Mouse (Mus musculus) thymus, postnatal 4 days (tissue): ENCODE measurements around the gene Trim31.

Experiments used
- DNase-seq: peaks from one replicate; pipeline ENCODE4 v3.0.0; 2021

The Trim31 gene

GRCm38 (mm10) chr17:36897065-36897464, 853 bp upstream of the Trim31 start:
- no peak for DNase-seq

GRCm38 (mm10) chr17:36899376-36899775, 1.5 kb downstream of the Trim31 start:
- DNase-seq = no peak

- DNase-seq = no peak
Observed at GRCm38 (mm10) chr17:36900001-36900400, 2.1 kb downstream of the Trim31 start.

DNA sequence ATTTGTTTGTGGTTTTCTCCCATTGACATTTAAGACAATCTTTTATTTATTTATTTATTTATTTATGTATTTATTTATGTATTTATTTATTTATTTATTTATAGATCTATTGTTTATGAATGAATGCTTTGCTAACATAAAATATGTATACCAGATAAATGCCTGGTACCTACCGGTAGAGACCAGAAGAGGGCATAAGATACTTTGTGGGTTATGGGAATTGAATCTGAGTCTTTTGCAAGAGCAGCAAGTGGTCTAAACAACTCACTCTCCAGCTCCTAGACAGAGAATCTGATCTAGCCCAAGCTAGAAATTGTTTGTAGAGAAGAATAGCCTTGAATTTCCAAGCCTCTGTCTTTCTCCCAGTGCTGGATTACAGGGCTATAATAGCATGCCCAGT, 2.8 kb downstream of the Trim31 start:
- DNase-seq = no peak

DNA sequence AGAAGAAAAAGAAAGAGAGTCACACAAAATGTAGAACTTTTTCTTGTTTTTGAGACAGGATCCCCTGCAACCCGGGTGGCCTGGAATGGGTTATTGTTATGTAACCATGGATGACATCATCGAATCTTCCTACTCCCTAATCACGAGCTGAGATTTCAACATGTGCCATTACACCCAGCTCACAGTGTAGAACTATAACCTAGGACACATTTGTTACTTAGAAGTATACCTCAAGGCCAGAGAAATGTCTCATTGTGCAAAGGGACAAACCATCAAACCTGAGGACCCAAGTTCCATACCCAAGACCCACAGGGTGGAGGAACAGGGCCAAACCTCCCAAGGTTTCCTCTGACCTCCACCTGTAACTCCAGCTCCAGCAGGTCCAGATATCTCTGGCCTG, 5.7 kb downstream of the Trim31 start:
- DNase-seq = no peak

DNA sequence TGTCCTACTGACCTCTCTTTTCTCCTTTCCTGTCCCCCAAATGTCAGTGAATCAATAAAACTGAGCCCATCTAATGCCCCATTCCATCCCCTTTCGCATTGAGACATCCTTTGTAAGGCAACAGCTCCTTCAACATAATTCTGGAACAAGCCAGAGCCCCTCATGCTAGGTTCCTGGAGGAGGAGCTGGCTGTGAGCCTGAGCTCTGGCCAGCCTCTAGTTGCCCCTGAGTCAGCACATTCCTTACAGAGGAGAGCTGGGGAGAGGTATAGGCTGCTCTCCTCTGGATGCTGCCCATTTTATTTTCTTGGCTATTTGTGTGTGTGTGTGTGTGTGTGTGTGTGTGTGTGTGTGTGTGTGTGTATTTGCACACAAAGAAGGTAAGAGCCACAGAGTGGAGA, 10.3 kb downstream of the Trim31 start:
- no peak for DNase-seq

DNA sequence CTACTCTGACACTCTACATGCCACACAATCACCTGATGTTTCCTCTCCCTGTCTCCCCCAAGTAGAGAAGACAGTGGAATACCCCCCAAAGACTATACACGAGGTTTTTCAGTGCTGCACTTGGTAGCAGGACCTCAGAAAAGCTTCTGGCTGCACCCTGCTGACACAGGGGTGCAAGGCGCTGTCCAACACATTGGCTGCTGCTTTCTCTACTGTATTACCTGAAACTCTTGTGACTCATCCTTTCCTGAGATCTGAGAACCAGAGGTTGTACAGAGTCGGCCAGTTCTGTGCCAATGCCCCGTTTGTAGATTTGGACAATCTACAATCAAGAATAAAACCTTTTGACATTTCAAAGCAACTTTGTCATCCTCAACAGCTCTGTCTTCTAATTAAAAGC, 11.9 kb downstream of the Trim31 start:
- no peak for DNase-seq

GRCm38 (mm10) chr17:36912031-36912430, 14.1 kb downstream of the Trim31 start:
- DNase-seq = no peak

DNA sequence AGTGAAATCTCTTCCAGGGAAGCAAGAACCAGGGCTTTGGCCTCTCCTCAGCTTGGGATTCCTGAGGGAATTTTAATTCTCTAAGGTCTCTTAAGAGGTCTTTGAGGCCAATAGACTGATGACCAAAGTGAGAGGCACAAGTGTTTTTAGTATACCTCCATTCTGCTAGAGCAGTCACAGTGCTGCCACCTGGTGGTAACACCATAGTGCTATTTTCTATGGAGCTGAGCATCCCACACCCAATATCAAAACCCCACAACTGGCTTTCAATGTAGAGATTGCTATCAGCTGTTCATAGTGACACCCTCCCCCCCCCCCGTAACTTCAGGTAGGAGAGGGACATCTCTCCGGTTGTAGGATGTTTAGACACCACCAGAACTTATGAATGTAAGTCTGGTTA, 16.2 kb downstream of the Trim31 start:
- peak; percentile 91 for DNase-seq

- peak; percentile 90 for DNase-seq
Observed at GRCm38 (mm10) chr17:36915076-36915475, 17.2 kb downstream of the Trim31 start.

DNA sequence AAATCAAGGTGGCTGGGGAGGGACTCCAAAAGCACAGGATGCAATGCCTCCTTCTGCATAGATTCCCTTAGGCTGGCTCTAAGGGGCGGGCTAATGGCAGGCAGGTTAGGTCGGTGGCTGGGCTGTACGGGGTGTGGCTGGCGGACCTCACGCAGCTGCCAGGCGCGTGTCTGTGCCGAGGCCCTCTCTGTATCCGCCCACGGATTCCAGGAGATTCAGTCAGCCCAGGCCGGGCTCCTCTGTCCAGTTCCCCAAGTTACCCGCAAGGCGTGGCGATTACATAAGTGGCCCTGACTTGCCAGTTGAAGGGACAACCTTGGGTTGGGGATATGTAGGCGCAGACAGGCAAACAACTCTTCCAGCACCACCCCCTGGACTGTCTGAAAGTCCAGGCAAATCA, 22.3 kb downstream of the Trim31 start:
- DNase-seq = no peak

DNA sequence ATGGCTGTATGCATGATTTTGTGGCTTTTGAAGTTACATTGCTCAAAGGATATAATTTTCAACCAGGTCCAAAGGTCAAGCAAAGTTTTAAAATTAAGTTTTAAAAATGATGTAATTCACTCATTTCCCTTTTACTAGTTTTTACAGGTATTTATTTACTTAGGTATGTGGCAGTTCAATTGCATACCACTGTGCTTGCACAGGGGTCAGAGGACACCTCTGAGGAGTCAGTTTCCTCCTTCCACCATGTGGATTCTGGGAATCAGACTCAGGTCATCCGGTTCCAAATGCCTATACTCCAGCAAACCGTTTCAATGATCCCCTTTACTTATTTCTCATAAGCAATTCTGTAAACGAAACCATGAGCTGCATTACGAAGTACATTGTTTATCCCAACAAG, 24.8 kb downstream of the Trim31 start:
- no peak for DNase-seq

GRCm38 (mm10) chr17:36923491-36923890, 25.6 kb downstream of the Trim31 start:
- no peak for DNase-seq

- DNase-seq = no peak
Observed at GRCm38 (mm10) chr17:36927496-36928120, 29.7 kb downstream of the Trim31 start.

- no peak for DNase-seq
Observed at GRCm38 (mm10) chr17:36929236-36929932, 31.5 kb downstream of the Trim31 start.

DNA sequence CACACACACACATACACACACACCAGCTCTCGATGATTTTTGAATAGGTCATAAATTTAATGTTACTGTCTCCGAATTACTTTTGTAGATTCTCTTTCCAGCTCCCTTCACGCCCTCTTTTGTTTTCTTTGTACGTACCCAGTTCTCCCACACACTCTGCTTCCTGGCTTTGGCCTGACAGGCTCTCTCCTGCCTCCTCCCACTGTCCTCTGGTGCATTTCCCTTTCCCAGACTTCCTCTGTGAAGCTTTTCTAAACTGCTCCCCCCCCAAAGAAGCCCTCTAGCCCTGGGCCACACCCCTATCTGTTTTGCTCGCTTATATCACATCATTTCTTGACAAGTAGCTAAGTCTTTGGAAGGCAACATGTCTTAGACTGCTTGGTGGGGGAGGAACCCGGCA, 32.3 kb downstream of the Trim31 start:
- DNase-seq = no peak

- DNase-seq = no peak
Observed at GRCm38 (mm10) chr17:36931130-36931529, 33.2 kb downstream of the Trim31 start.

GRCm38 (mm10) chr17:36931806-36932205, 33.9 kb downstream of the Trim31 start:
- DNase-seq = no peak

DNA sequence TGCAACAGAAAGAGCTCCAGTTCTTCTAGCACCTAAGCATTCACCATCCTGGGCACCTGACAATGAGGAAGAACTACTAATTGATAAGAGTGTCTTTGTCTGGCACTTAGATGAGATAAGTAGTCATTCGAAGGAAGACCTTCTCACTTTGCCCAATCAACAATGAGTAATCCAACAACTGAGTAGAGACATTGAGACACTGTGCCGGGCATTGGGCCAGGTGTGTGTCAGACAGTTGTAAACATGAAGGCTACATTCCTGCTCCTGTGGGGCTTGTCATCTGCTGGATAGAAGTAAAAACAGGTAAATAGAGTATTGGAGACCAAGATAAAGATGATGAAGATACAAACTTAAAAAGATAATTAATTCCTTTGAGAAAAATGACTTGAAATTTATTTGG, 40.1 kb downstream of the Trim31 start:
- no peak for DNase-seq

DNA sequence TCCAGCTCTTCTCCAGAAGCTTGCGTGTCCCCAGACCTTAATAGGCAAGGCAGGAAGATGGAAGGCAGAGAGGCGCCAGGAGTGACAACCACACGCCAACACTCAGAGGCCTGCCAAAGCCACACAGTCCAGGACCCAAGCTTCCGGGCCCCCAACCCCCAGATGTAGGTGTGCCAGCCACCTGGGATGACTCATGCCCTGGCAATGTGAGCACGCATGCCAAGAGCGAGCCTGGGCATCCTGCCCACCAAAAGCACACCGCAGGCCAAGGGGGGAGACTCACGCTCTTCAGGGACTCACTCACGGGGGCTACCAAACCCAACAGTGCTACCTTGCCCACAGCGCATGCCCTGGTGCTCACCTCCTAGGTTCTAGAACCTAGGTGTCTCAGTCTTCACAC, 44.5 kb downstream of the Trim31 start:
- DNase-seq = peak; percentile 36

DNA sequence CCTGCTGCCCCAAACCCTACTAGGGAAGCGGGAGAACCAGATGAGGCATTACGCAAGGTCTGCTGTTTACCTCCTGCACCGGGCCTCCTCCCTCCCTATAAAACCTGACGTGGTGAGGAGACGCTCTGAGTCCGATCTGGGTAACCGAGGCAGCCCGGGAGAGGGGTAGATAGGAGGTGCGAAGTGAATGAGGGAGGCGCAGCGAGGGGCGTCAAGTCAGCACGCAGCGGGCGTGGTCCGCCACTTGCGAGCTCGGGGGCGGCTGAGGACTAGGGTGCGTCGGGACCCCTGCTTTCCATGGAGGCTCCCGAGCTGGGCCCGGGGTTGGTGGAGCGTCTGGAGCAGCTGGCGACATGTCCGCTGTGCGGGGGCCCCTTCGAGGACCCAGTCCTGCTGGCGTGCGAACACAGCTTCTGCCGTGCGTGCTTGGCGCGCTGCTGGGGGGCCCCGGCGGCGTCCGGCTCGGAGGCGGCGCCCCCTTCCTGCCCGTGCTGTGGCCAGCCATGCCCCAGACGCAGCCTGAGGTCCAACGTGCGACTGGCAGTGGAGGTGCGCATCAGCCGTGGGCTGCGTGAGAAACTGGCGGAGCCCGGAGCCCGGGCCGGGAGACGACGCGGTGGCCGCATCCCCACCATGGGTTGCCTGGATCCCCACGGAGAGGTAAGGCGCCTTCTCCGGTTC, 45.0 kb downstream of the Trim31 start, which contains the start of gene Rnf39:
Rnf39 (plus strand) TSS at position 128 of the 681 bp plus-strand sequence.
- peak; percentile 60 for DNase-seq

DNA sequence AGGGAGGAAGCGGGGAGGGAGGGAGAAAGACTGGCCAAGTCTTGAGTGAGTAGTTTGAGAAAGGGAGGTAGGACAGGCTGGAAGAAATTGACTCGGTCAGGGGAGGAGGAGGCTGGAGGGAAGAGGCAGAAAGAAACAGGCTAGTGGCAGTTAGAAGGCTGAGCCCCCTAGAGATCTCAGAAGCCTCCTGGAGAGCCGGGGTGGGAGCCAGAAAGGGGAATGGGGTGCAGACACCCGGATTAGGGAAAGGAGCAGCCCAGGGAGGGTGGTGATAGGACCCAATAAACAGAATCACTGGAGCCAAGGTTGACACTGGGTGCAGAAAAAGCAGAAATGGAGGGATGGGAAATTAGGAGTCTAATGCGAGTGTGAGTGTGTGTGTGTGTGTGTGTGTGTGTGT, 45.8 kb downstream of the Trim31 start:
- DNase-seq = no peak

- peak; percentile 70 for DNase-seq
Observed at GRCm38 (mm10) chr17:36944121-36944775, 46.3 kb downstream of the Trim31 start.
